Mouse (Mus musculus): ENCODE measurements around the gene Rasgrf2.

Rasgrf2 gene

GRCm38 (mm10) chr13:92041584-92042563, 89.6 kb downstream of the Rasgrf2 start:
- DNase-seq (ENCODE audit: low spot score in 2 of 2): no peak

DNA sequence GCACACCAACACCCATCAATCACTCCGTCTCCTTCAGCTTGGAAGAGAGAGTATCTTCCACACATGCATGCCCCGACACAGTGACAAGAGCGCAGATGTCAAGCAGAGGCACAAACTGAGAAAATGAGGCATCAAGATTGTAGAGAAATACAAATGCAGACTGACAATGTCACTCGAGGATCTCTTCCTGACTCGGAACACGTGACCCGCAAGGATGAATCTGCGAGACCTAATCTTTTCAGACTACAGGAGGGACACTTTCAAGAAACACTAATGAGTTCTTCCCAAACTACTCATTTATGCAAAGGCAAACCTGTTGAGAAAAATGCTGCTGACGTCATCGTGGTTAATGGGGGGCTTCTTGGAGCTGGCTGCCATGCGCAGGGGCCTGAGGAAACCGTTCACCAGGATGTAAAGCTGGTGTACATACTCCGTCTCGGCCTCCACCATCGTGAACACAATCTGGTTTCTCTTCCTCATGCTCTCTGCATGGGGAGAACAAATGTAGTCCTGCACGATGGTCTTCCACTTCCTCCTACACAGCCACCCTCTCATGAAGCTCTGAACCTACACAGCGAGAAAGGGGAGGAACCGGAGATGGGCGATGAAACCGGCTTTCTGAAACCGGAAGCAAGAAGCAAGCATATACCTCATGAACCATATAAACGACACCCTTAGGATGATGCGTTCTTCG, 100.9 kb downstream of the Rasgrf2 start:
- DNase-seq (ENCODE audit: low spot score in 2 of 2): no peak

- DNase-seq (ENCODE audit: low spot score in 2 of 2): no peak
These were observed 101.8 kb downstream of the Rasgrf2 start for GRCm38 (mm10) chr13:92029666-92030065.

DNA sequence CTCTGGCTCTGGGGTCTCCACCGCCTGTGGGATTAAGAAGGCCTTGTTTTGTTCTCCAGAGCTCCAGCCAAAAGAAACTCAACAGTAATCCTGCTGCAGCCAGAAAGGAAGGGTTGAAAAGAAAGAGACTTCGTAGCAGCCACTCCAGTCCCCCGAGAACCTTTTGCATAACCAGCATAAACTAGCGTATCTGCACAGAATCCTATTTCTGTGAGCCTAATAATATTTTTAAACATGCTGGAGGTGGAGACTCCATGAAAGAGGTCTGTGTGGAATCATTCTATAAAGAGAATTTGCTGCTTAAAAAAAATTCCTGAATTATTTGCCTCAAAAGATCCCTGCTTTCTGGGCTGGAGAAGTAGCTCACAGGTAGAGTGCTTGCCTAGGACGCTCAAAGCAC, 103.5 kb downstream of the Rasgrf2 start:
- no peak for DNase-seq (ENCODE audit: low spot score in 2 of 2)

DNA sequence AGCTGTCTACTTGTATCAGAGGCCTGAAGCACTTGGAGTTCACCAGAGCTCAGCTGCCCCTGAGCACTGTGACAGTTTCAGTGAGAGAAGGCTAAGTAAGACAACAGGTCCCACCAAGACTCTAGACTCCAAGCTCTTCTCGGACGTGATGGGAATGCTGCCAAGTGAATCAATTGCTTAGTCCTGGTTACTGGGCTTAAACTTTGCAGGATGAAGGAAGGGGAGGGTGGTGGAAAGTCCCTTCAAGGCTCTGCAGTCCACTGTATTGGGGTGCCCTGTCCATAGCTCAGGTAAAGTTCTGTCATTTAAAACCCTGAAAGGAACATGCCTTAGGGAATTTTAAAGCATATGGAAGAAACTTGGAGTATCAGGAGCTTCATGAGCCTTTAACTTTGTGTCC, 104.8 kb downstream of the Rasgrf2 start:
- no peak for DNase-seq (ENCODE audit: low spot score in 2 of 2)

- DNase-seq (ENCODE audit: low spot score in 2 of 2): no peak
These were observed 106.3 kb downstream of the Rasgrf2 start for GRCm38 (mm10) chr13:92025124-92025523.

DNA sequence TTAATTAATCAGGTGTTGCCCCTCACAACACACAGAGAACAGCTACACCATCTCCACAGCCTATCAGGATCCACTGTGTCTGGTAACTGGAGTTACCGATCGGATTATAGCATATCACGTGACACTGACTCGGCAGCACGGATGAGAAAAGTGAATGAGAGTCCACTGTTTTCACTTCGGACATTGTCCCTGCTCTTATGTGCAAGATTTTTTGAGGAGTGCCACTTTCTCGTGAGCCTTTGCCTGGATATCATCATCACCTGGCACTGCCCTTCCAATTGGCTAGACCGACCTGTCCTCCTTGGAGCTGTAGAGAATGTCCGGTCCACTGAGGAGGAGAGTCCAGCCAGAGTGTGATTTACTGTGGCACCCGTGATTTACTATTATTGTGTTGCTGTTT, 109.3 kb downstream of the Rasgrf2 start:
- no peak for DNase-seq (ENCODE audit: low spot score in 2 of 2)

GRCm38 (mm10) chr13:91996929-91997328, 134.5 kb downstream of the Rasgrf2 start:
- DNase-seq (ENCODE audit: low spot score in 2 of 2): no peak

GRCm38 (mm10) chr13:91991412-91991811, 140.0 kb downstream of the Rasgrf2 start:
- DNase-seq (ENCODE audit: low spot score in 2 of 2): no peak

GRCm38 (mm10) chr13:91990709-91991284, 140.7 kb downstream of the Rasgrf2 start:
- DNase-seq (ENCODE audit: low spot score in 2 of 2): no peak

DNA sequence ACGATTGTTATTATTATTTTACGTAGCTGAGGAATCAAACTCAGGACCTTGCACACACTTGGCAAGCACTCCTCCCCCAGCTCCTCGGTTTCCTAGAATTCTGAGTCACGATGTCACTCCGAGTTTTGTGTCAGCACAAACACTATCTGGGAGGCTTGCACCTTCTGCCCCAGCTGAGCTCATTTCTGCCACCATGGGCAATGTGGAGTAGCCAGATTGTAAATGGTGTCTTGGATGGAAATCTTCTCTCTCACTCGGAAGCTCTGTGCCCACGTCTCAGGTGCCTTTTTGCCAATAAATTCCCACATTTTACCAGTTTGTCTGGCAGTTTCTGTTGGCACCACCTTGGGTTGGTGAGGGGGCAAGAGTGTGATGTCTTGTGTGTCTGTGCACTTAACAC, 143.1 kb downstream of the Rasgrf2 start:
- DNase-seq (ENCODE audit: low spot score in 2 of 2): no peak

GRCm38 (mm10) chr13:91986958-91987357, 144.5 kb downstream of the Rasgrf2 start:
- DNase-seq (ENCODE audit: low spot score in 2 of 2): no peak

DNA sequence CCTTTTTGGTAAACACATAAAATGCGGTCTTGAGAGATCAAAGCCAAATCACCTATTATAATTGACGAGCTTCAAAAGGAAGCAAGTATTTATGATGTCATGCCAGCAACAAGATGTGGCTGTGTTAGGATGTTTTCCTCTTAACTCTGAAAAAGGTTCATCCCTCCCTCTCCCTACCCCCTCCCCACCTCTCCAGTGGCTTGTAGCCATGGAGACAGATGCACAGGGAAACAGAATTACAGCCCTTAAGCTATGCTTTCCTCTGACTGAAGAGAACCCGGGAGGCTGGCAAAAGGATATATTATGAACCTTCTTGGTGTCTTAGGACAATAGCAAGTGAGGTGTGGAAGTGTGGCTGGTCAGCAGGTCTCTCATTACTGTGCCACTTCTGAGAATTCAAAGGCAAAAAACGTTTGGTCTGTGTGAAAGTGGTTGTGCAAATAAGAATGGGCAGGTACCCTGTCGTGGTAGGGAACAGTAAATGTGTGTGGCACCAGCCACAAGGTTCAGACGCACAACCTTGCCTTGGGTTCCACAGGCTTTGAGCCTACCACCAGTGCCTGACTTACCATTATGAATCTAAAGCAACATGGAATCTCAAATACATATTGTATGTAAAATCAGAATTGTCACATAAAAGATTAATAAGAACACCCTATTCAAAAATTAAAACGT, 145.4 kb downstream of the Rasgrf2 start:
- DNase-seq (ENCODE audit: low spot score in 2 of 2): no peak

DNA sequence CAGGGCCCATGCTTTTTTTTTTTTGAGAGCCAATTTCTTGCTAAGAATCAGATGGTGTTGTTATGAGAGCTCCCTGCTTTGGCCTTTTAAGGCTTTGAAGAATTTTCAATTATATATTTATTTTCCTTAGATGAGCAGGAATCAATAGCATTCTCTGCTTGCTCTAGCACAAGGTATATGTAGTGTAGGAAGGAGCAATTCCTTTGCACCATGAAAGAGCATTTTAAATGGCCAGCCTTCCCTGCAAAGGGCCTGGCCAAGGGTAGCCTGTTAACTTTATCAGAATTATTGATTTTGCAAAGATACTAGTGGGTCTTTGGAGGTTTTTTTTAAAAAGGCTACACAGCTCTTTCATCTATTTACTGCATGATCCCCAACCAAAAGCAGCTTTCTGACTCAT, 146.4 kb downstream of the Rasgrf2 start:
- no peak for DNase-seq (ENCODE audit: low spot score in 2 of 2)

- no peak for DNase-seq (ENCODE audit: low spot score in 2 of 2)
These were observed 149.4 kb downstream of the Rasgrf2 start for GRCm38 (mm10) chr13:91982080-91982479.

GRCm38 (mm10) chr13:91981414-91981813, 150.0 kb downstream of the Rasgrf2 start:
- no peak for DNase-seq (ENCODE audit: low spot score in 2 of 2)

DNA sequence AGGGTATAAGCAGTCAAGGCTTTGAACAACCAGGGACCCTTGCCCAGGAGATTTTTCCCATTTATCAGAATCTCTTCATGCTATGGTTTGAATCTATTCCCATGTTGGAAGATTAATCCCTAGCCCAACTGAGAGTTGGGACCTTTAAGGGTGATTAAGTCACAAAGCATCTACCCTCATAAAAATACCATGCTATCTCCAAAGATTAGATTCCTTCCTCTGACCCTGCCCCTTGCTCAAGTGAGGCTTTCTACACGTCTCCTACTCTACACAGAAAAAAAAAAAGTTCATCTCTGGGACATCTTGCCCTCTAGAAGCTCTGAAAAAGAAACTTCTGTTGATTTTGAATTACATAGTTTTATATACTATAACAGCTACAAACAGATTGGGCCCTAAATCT, 154.5 kb downstream of the Rasgrf2 start:
- no peak for DNase-seq (ENCODE audit: low spot score in 2 of 2)

DNA sequence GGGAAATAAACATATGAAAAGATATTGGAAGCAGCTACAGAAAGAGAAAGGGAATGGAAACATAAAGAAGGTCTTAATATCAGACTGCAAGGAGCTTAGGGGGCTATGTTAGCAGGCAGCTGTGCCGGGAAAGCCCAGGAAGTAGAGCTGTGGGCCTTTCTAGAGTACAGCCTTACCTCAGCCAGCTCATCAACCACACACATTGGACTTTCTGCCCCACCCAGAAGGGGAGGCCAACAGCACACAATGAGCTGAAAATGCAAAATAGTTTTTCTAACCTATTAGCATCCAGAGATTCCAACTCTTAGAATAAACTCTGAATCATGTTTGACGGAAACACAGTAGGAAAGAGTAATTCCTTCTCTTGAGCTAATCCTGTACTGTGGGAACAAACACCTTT, 154.9 kb downstream of the Rasgrf2 start:
- no peak for DNase-seq (ENCODE audit: low spot score in 2 of 2)

- DNase-seq (ENCODE audit: low spot score in 2 of 2): no peak
These were observed 157.3 kb downstream of the Rasgrf2 start for GRCm38 (mm10) chr13:91974154-91974553.

DNA sequence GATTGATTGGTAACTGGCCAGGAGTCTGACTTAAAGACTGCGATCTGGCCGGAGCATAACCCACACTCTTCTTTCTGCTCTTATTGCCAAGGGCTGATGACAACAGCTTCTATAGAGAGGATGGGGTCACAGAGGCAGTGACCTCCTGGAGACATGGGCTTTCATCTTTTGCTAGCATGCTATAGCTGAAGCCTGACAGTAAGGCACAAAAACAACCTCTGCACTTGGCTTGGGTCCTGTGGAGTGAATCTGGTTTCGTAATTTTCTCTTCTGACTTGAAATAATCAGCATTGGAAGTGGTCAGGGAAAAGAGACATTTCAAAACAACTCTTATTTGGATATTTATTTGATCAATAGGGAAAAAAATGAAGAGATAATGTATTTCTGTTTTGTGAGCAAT, 160.2 kb downstream of the Rasgrf2 start:
- no peak for DNase-seq (ENCODE audit: low spot score in 2 of 2)

DNA sequence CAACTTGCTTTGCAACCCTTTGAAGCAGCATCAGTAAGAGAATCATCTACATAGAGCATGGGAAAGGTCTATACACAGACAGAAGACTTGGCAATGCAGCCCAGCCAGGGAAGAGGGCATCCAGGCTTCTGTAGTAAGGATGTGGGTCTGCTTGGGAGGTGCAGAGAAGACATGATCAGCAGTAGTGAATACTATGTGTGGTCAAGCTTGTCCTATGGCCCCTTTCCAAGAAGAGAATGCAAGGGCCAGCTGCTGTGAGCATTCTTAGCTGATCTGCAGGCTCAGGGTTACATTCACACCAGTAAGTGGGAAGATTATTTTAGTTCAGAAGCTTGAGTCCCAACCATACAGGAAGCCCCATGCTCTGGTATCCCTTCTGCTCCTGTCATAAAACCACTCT, 175.0 kb downstream of the Rasgrf2 start:
- no peak for DNase-seq (ENCODE audit: low spot score in 2 of 2)

GRCm38 (mm10) chr13:91955646-91956045, 175.8 kb downstream of the Rasgrf2 start:
- DNase-seq (ENCODE audit: low spot score in 2 of 2): no peak
